In genomic region chr16:22622286-22622685, GRCm38 (mm10) we compare ENCODE assay signal across 10 mouse cellular contexts. TPM values are rescaled to one million over a fixed set of nuclear protein-coding genes. Genes with fewer than 3 reads are reported as not detected.
DNase-seq lines count a peak whose midpoint lies in the region; ATAC-seq and TF ChIP-seq lines count a peak whose summit lies in the region.
"Had no signal": no experiment of that assay in that cellular context is flagged by ENCODE, and none has a peak within 500 bp of the region (broad histone marks: within the 10 kb centered on the region; RNA-seq: fewer than 3 reads in every experiment).

No protein-coding gene starts in this region.

- H3K36me3 ChIP-seq in midbrain, embryonic 10.5 days: no peaks in the 10 kb centered on the region
- H3K36me3 ChIP-seq in midbrain, embryonic 16.5 days (ENCODE audit: control insufficient read depth, insufficient read depth, low read length): no peaks in the 10 kb centered on the region
- H3K36me3 ChIP-seq in small intestine, adult 2 months (ENCODE audit: control insufficient read depth, insufficient read depth, low read length): no peaks in the 10 kb centered on the region
- H3K36me3 ChIP-seq in forebrain, postnatal 0 days (ENCODE audit: insufficient read depth): no peaks in the 10 kb centered on the region
- H3K36me3 ChIP-seq: embryonic facial prominence, embryonic 12.5 days had no signal

- H3K9me3 ChIP-seq in midbrain, embryonic 10.5 days (replicated peaks): no peaks in the 10 kb centered on the region
- no peaks in the 10 kb centered on the region for H3K9me3 ChIP-seq in midbrain, embryonic 16.5 days (replicated peaks; ENCODE audit: control insufficient read depth, low read length, poor library complexity, severe bottlenecking)
- no peaks in the 10 kb centered on the region for H3K9me3 ChIP-seq in forebrain, postnatal 0 days (ENCODE audit: low read length)
- H3K9me3 ChIP-seq: embryonic facial prominence, embryonic 12.5 days had no signal

- TF ChIP-seq POLR2A in small intestine, adult 2 months (IDR thresholded peaks at IDR 0.05; ENCODE audit: low read depth, low read length): no peak

- H3K4me3 ChIP-seq in midbrain, embryonic 10.5 days: no peak overlapping the region
- H3K4me3 ChIP-seq in midbrain, embryonic 16.5 days (ENCODE audit: low read depth, low read length): no peak overlapping the region
- H3K4me3 ChIP-seq in small intestine, adult 2 months (ENCODE audit: low read depth, low read length): peak overlapping the region; percentile 35; the same call in 1 of the 2 replicates
- no peak overlapping the region for H3K4me3 ChIP-seq in forebrain, postnatal 0 days (ENCODE audit: low read depth, low read length)
- H3K4me3 ChIP-seq: embryonic facial prominence, embryonic 12.5 days; gastrocnemius, adult 2 months had no signal

- no peak for DNase-seq in midbrain, embryonic 10.5 days (ENCODE audit: low spot score)
- peak; percentile 59 to 60 for DNase-seq in cerebellum, postnatal 36 days
- peak; percentile 74 to 75 for DNase-seq in kidney, postnatal 25 days
- no peak for DNase-seq in forebrain, postnatal 0 days
- DNase-seq in gastrocnemius, postnatal 25 days: no peak
- no peak for DNase-seq in layer of hippocampus, adult 18-20 months (ENCODE audit: low spot score in 2 of 2)
- DNase-seq: gastrocnemius, adult 2 months had no signal

- no peak for TF ChIP-seq CTCF in small intestine, adult 2 months (IDR thresholded peaks at IDR 0.05; ENCODE audit: extremely low read depth, insufficient read length, insufficient replicate concordance, low read depth, low read length)
- TF ChIP-seq CTCF in forebrain, postnatal 0 days (IDR thresholded peaks at IDR 0.05; ENCODE audit: low read depth): no peak

- H3K9ac ChIP-seq in midbrain, embryonic 16.5 days (ENCODE audit: low read depth, low read length): no peak overlapping the region
- H3K9ac ChIP-seq in forebrain, postnatal 0 days: no peak overlapping the region
- H3K9ac ChIP-seq: embryonic facial prominence, embryonic 12.5 days had no signal

- H3K4me2 ChIP-seq in midbrain, embryonic 16.5 days (ENCODE audit: low read length): no peak overlapping the region
- no peak overlapping the region for H3K4me2 ChIP-seq in forebrain, postnatal 0 days (ENCODE audit: low read depth)
- H3K4me2 ChIP-seq: embryonic facial prominence, embryonic 12.5 days had no signal

- 0 out of 2 replicates have a peak overlapping the region, but pooled peaks have one; percentile 17 for H3K27ac ChIP-seq in midbrain, embryonic 10.5 days (replicated peaks)
- H3K27ac ChIP-seq in midbrain, embryonic 16.5 days (ENCODE audit: low read length): no peak overlapping the region
- peak overlapping the region; percentile 82; the same call in 1 of the 2 replicates for H3K27ac ChIP-seq in small intestine, adult 2 months (ENCODE audit: insufficient read depth, low read depth, low read length)
- H3K27ac ChIP-seq in forebrain, postnatal 0 days (ENCODE audit: low read depth, low read length): no peak overlapping the region
- H3K27ac ChIP-seq: embryonic facial prominence, embryonic 12.5 days; gastrocnemius, adult 2 months had no signal

- ATAC-seq in midbrain, embryonic 16.5 days: no peak
- ATAC-seq in forebrain, postnatal 0 days: no peak

- H3K27me3 ChIP-seq in midbrain, embryonic 10.5 days (ENCODE audit: low read depth, poor library complexity, severe bottlenecking): no peaks in the 10 kb centered on the region
- no peaks in the 10 kb centered on the region for H3K27me3 ChIP-seq in midbrain, embryonic 16.5 days (ENCODE audit: control insufficient read depth, insufficient read depth, low read depth, low read length)
- no peaks in the 10 kb centered on the region for H3K27me3 ChIP-seq in small intestine, adult 2 months (ENCODE audit: control insufficient read depth, insufficient read depth, low read length)
- H3K27me3 ChIP-seq in forebrain, postnatal 0 days (ENCODE audit: insufficient read depth, low read length): no peaks in the 10 kb centered on the region

- 57% methylated on average over 9 of the region's 9 CpGs for WGBS in midbrain, embryonic 10.5 days
- 46% methylated on average over 9 of the region's 9 CpGs for WGBS in midbrain, embryonic 16.5 days
- 9% methylated on average over 9 of the region's 9 CpGs for WGBS in small intestine, adult 2 months
- 44% methylated on average over 9 of the region's 9 CpGs for WGBS in forebrain, postnatal 0 days

- peaks cover 4% of the 10 kb centered on the region; the same call in 1 of the 2 replicates for H3K4me1 ChIP-seq in midbrain, embryonic 10.5 days
- H3K4me1 ChIP-seq in midbrain, embryonic 16.5 days (ENCODE audit: control insufficient read depth, insufficient read depth, low read length): no peaks in the 10 kb centered on the region; the same call in 1 of the 2 replicates
- peaks cover 7% of the 10 kb centered on the region; the same call in 1 of the 2 replicates for H3K4me1 ChIP-seq in small intestine, adult 2 months (ENCODE audit: control insufficient read depth, insufficient read depth, insufficient read length, low read length)
- no peaks in the 10 kb centered on the region; the same call in 1 of the 2 replicates for H3K4me1 ChIP-seq in forebrain, postnatal 0 days (ENCODE audit: insufficient read depth)

RNA-seq across cellular contexts. Expression of gene Dgkg, which starts 34.7 kb away (rescaled TPM):
- polyA plus RNA-seq in midbrain, embryonic 10.5 days (2016; fragmentation: Nextera tagmentation; extraction: Ambion mirVana): 0.07 and 0.10 TPM in 2 replicates
- polyA plus RNA-seq in midbrain, embryonic 16.5 days (2015; fragmentation: Nextera tagmentation; extraction: Ambion mirVana): 2.5 and 4.6 TPM in 2 replicates
- polyA plus RNA-seq in small intestine, adult 2 months (2012; rRNA removed): 0.18 and 0.51 TPM in 2 replicates
- total RNA-seq in forebrain, postnatal 0 days (2014; rRNA removed): 11.8 and 15.8 TPM in 2 replicates
- polyA plus RNA-seq in forebrain, postnatal 0 days (2015; fragmentation: Nextera tagmentation; extraction: Ambion mirVana): 7.9 and 12.0 TPM in 2 replicates
- under 1 TPM; 0.59 to 0.69 TPM for total RNA-seq in gastrocnemius, postnatal 25 days (2021)
- total RNA-seq in layer of hippocampus, adult 18-20 months (2021): 100 to 1,000 TPM; 209 to 215 TPM

Comparison
In these comparisons a context has a peak if more than half of its experiments do, and no peak if none do; other contexts are left out.
1. H3K27ac ChIP-seq: peak in midbrain, embryonic 10.5 days (single experiment) and small intestine, adult 2 months (single experiment); none in midbrain, embryonic 16.5 days (single experiment) and forebrain, postnatal 0 days (single experiment).
2. DNase-seq: peak in cerebellum, postnatal 36 days (2 of 2) and kidney, postnatal 25 days (2 of 2); none in midbrain, embryonic 10.5 days (single experiment), forebrain, postnatal 0 days (single experiment), gastrocnemius, postnatal 25 days (single experiment) and layer of hippocampus, adult 18-20 months (0 of 2).